Mouse (Mus musculus): ENCODE data around the gene Rhox2f. TPM values are rescaled to one million over a fixed set of nuclear protein-coding genes. Genes with fewer than 3 reads are reported as not detected.
"Not testable (repeated sequence)": the region's sequence is repeated elsewhere in the genome, so short reads cannot be mapped to it uniquely, and the experiment has no call there.

Rhox2f gene
- not detected in 2 replicates for polyA plus RNA-seq (2015; fragmentation: Nextera tagmentation; extraction: Ambion mirVana)

GRCm38 (mm10) chrX:37571105-37571504 lies at the start of gene Rhox2f:
Gene Rhox2f (plus strand): TSS chrX:37571405.
- H3K27ac ChIP-seq (ENCODE audit: low read length); H3K4me2 ChIP-seq (ENCODE audit: low read depth, low read length); H3K4me1 ChIP-seq (replicated peaks; ENCODE audit: control insufficient read depth, insufficient read depth, low read length); H3K36me3 ChIP-seq (ENCODE audit: control insufficient read depth, insufficient read depth, low read length); H3K9ac ChIP-seq (ENCODE audit: low read length); H3K9me3 ChIP-seq (ENCODE audit: control insufficient read depth, low read length); H3K4me3 ChIP-seq (ENCODE audit: low read length); ATAC-seq (ENCODE audit: low read depth); H3K27me3 ChIP-seq (ENCODE audit: control insufficient read depth, insufficient read depth, low read depth, low read length): not testable (repeated sequence)
- WGBS = 87% methylated on average over 5 of the region's 8 CpGs

- H3K27ac ChIP-seq (ENCODE audit: low read length); H3K4me3 ChIP-seq (ENCODE audit: low read length); H3K9ac ChIP-seq (ENCODE audit: low read length); H3K9me3 ChIP-seq (ENCODE audit: control insufficient read depth, low read length); H3K27me3 ChIP-seq (ENCODE audit: control insufficient read depth, insufficient read depth, low read depth, low read length); H3K4me1 ChIP-seq (replicated peaks; ENCODE audit: control insufficient read depth, insufficient read depth, low read length); ATAC-seq (ENCODE audit: low read depth); H3K4me2 ChIP-seq (ENCODE audit: low read depth, low read length); H3K36me3 ChIP-seq (ENCODE audit: control insufficient read depth, insufficient read depth, low read length): not testable (repeated sequence)
- WGBS = 91% methylated on average over 2 of the region's 8 CpGs
Measured at GRCm38 (mm10) chrX:37530152-37530551, 41.1 kb upstream of the Rhox2f start, which contains the start of gene Rhox2e. Gene Rhox2e (plus strand): TSS chrX:37530452.

- no CpG with 5 or more reads among the region's 4 CpGs for WGBS
Measured at GRCm38 (mm10) chrX:37541719-37542118, 29.5 kb upstream of the Rhox2f start, which contains the start of gene Rhox3e. Gene Rhox3e (plus strand): TSS chrX:37542019.

GRCm38 (mm10) chrX:37557112-37557511 lies 14.1 kb upstream of the Rhox2f start, which contains the start of gene Rhox4e:
Gene Rhox4e (plus strand): TSS chrX:37557412.
- ATAC-seq (ENCODE audit: low read depth) = not testable (repeated sequence)
- 81% methylated on average over 10 of the region's 18 CpGs for WGBS

More at GRCm38 (mm10) chrX:37541719-37542118, 29.5 kb upstream of the Rhox2f start, which contains the start of gene Rhox3e:
- not testable (repeated sequence) for H3K27me3 ChIP-seq (ENCODE audit: control insufficient read depth, insufficient read depth, low read depth, low read length); H3K4me1 ChIP-seq (replicated peaks; ENCODE audit: control insufficient read depth, insufficient read depth, low read length); H3K4me2 ChIP-seq (ENCODE audit: low read depth, low read length); ATAC-seq (ENCODE audit: low read depth); H3K9ac ChIP-seq (ENCODE audit: low read length); H3K36me3 ChIP-seq (ENCODE audit: control insufficient read depth, insufficient read depth, low read length); H3K4me3 ChIP-seq (ENCODE audit: low read length); H3K27ac ChIP-seq (ENCODE audit: low read length); H3K9me3 ChIP-seq (ENCODE audit: control insufficient read depth, low read length)

GRCm38 (mm10) chrX:37572638-37573037 lies 1.4 kb downstream of the Rhox2f start:
- H3K9me3 ChIP-seq (ENCODE audit: control insufficient read depth, low read length) = not testable (repeated sequence)
- WGBS = 48% methylated on average over 2 of the region's 2 CpGs

More at GRCm38 (mm10) chrX:37557112-37557511, 14.1 kb upstream of the Rhox2f start, which contains the start of gene Rhox4e:
- not testable (repeated sequence) for H3K36me3 ChIP-seq (ENCODE audit: control insufficient read depth, insufficient read depth, low read length); H3K4me1 ChIP-seq (replicated peaks; ENCODE audit: control insufficient read depth, insufficient read depth, low read length); H3K27ac ChIP-seq (ENCODE audit: low read length); H3K4me3 ChIP-seq (ENCODE audit: low read length); H3K9ac ChIP-seq (ENCODE audit: low read length); H3K4me2 ChIP-seq (ENCODE audit: low read depth, low read length); H3K9me3 ChIP-seq (ENCODE audit: control insufficient read depth, low read length); H3K27me3 ChIP-seq (ENCODE audit: control insufficient read depth, insufficient read depth, low read depth, low read length)

GRCm38 (mm10) chrX:37580692-37581091 lies 9.5 kb downstream of the Rhox2f start, which contains the start of gene Rhox3f:
Gene Rhox3f (plus strand): TSS chrX:37580992.
- H3K4me3 ChIP-seq (ENCODE audit: low read length); H3K4me2 ChIP-seq (ENCODE audit: low read depth, low read length); H3K4me1 ChIP-seq (replicated peaks; ENCODE audit: control insufficient read depth, insufficient read depth, low read length); H3K27ac ChIP-seq (ENCODE audit: low read length); H3K9me3 ChIP-seq (ENCODE audit: control insufficient read depth, low read length); ATAC-seq (ENCODE audit: low read depth); H3K36me3 ChIP-seq (ENCODE audit: control insufficient read depth, insufficient read depth, low read length); H3K27me3 ChIP-seq (ENCODE audit: control insufficient read depth, insufficient read depth, low read depth, low read length); H3K9ac ChIP-seq (ENCODE audit: low read length): not testable (repeated sequence)

More at GRCm38 (mm10) chrX:37572638-37573037, 1.4 kb downstream of the Rhox2f start:
- H3K36me3 ChIP-seq (ENCODE audit: control insufficient read depth, insufficient read depth, low read length); H3K4me2 ChIP-seq (ENCODE audit: low read depth, low read length); H3K9ac ChIP-seq (ENCODE audit: low read length); H3K4me3 ChIP-seq (ENCODE audit: low read length); ATAC-seq (ENCODE audit: low read depth); H3K27me3 ChIP-seq (ENCODE audit: control insufficient read depth, insufficient read depth, low read depth, low read length); H3K4me1 ChIP-seq (replicated peaks; ENCODE audit: control insufficient read depth, insufficient read depth, low read length); H3K27ac ChIP-seq (ENCODE audit: low read length): not testable (repeated sequence)

- WGBS = 96% methylated on average over 15 of the region's 19 CpGs
- not testable (repeated sequence) for H3K9me3 ChIP-seq (ENCODE audit: control insufficient read depth, low read length); H3K27me3 ChIP-seq (ENCODE audit: control insufficient read depth, insufficient read depth, low read depth, low read length); H3K27ac ChIP-seq (ENCODE audit: low read length); H3K9ac ChIP-seq (ENCODE audit: low read length); ATAC-seq (ENCODE audit: low read depth); H3K4me2 ChIP-seq (ENCODE audit: low read depth, low read length); H3K4me1 ChIP-seq (replicated peaks; ENCODE audit: control insufficient read depth, insufficient read depth, low read length); H3K4me3 ChIP-seq (ENCODE audit: low read length); H3K36me3 ChIP-seq (ENCODE audit: control insufficient read depth, insufficient read depth, low read length)
Measured at GRCm38 (mm10) chrX:37607604-37608003, 36.4 kb downstream of the Rhox2f start, which contains the start of gene Rhox4f. Gene Rhox4f (minus strand): TSS chrX:37607704.

Other genes starting within 250 kb of the Rhox2f start
- not detected in 2 replicates for gene Rhox3a2, start 191.4 kb upstream of the Rhox2f start, polyA plus RNA-seq (2015; fragmentation: Nextera tagmentation; extraction: Ambion mirVana)
- 0.28 and 0.47 TPM in 2 replicates for gene Rhox4a2, start 180.6 kb upstream of the Rhox2f start, polyA plus RNA-seq (2015; fragmentation: Nextera tagmentation; extraction: Ambion mirVana)
- gene Rhox2b, start 159.3 kb upstream of the Rhox2f start, polyA plus RNA-seq (2015; fragmentation: Nextera tagmentation; extraction: Ambion mirVana) = not detected in 2 replicates
- gene Rhox4b, start 138.9 kb upstream of the Rhox2f start, polyA plus RNA-seq (2015; fragmentation: Nextera tagmentation; extraction: Ambion mirVana) = 0.30 TPM in 1 of 2 replicates, not detected in the other
- gene Rhox2c, start 117.7 kb upstream of the Rhox2f start, polyA plus RNA-seq (2015; fragmentation: Nextera tagmentation; extraction: Ambion mirVana) = not detected in 2 replicates
- gene Rhox3c, start 112.8 kb upstream of the Rhox2f start, polyA plus RNA-seq (2015; fragmentation: Nextera tagmentation; extraction: Ambion mirVana) = not detected in 2 replicates
- gene Rhox4c, start 91.1 kb upstream of the Rhox2f start, polyA plus RNA-seq (2015; fragmentation: Nextera tagmentation; extraction: Ambion mirVana) = not detected in 2 replicates
- not detected in 2 replicates for gene Rhox2d, start 78.0 kb upstream of the Rhox2f start, polyA plus RNA-seq (2015; fragmentation: Nextera tagmentation; extraction: Ambion mirVana)
- not detected in 2 replicates for gene Rhox4d, start 57.0 kb upstream of the Rhox2f start, polyA plus RNA-seq (2015; fragmentation: Nextera tagmentation; extraction: Ambion mirVana)
- not detected in 2 replicates for gene Rhox2e, start 41.0 kb upstream of the Rhox2f start, polyA plus RNA-seq (2015; fragmentation: Nextera tagmentation; extraction: Ambion mirVana)
- not detected in 2 replicates for gene Rhox3e, start 29.4 kb upstream of the Rhox2f start, polyA plus RNA-seq (2015; fragmentation: Nextera tagmentation; extraction: Ambion mirVana)
- not detected in 2 replicates for gene Rhox4e, start 14.0 kb upstream of the Rhox2f start, polyA plus RNA-seq (2015; fragmentation: Nextera tagmentation; extraction: Ambion mirVana)
- not detected in 2 replicates for gene Rhox3f, start 9.6 kb downstream of the Rhox2f start, polyA plus RNA-seq (2015; fragmentation: Nextera tagmentation; extraction: Ambion mirVana)
- not detected in 2 replicates for gene Rhox4f, start 36.3 kb downstream of the Rhox2f start, polyA plus RNA-seq (2015; fragmentation: Nextera tagmentation; extraction: Ambion mirVana)
- not detected in 2 replicates for gene Rhox3g, start 57.2 kb downstream of the Rhox2f start, polyA plus RNA-seq (2015; fragmentation: Nextera tagmentation; extraction: Ambion mirVana)
- gene Rhox2g, start 72.1 kb downstream of the Rhox2f start, polyA plus RNA-seq (2015; fragmentation: Nextera tagmentation; extraction: Ambion mirVana) = not detected in 2 replicates
- not detected in 2 replicates for gene Rhox4g, start 79.9 kb downstream of the Rhox2f start, polyA plus RNA-seq (2015; fragmentation: Nextera tagmentation; extraction: Ambion mirVana)
- gene Rhox3h, start 97.4 kb downstream of the Rhox2f start, polyA plus RNA-seq (2015; fragmentation: Nextera tagmentation; extraction: Ambion mirVana) = not detected in 2 replicates
- gene Rhox2h, start 101.9 kb downstream of the Rhox2f start, polyA plus RNA-seq (2015; fragmentation: Nextera tagmentation; extraction: Ambion mirVana) = not detected in 2 replicates
- gene Rhox5, start 233.4 kb downstream of the Rhox2f start, polyA plus RNA-seq (2015; fragmentation: Nextera tagmentation; extraction: Ambion mirVana) = 3.1 and 3.2 TPM in 2 replicates